Mouse (Mus musculus): ENCODE measurements around the gene Rnf26.
A peak's percentile ranks its signal among the peaks of the same experiment; 100 is the strongest.
"Not testable (repeated sequence)": the region's sequence is repeated elsewhere in the genome, so short reads cannot be mapped to it uniquely, and the experiment has no call there.

Gene Rnf26

GRCm38 (mm10) chr9:44125026-44125425, 11.7 kb upstream of the Rnf26 start:
- DNase-seq = no peak

DNA sequence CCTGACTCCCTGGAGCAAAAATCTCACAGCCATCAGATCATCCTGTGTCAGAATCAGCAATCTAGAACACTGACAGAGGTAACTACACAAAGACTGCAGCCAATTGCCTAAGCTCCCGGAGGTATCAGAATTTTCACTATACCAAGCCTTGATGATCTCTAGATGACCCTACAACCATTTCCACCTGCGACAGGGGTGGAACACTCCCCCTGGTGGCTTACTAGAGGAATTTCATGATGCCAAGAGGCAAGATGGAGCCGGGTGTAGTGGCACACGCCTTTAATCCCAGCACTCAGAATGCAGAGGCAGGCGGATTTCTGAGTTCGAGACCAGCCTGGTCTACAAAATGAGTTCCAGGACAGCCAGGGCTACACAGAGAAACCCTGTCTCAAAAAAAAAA, 11.0 kb upstream of the Rnf26 start:
- DNase-seq = no peak

DNA sequence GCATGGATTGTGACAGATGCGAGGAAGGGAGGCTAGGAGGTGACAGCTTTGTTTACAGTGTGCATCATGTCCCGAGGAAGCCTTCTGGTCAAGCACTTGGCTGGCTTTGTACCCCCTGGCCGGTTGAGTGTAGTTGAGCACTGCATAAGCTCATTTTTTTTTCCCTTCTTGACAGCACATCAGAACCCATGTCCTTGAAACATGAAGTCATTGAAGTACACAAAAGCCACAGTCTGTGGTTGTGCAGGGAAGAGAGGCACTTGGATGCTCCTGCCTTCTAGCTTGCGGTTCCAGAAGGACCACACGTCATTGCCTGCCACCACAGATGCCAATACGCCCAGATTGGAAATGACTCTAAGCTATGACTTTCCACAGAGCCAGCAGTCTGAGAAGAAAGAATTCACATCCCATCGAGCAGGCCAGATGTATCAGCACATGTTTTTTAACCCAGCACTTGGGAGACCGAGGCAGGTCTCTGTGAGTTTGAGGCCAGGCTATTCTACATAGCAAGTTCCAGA, 6.7 kb upstream of the Rnf26 start:
- DNase-seq = no peak

- DNase-seq = peak in 1 of 2 experiments; percentile 41
These were observed 5.7 kb upstream of the Rnf26 start for GRCm38 (mm10) chr9:44119011-44119410.

GRCm38 (mm10) chr9:44116182-44116581, 2.9 kb upstream of the Rnf26 start:
- no peak for DNase-seq

GRCm38 (mm10) chr9:44115599-44115998, 2.3 kb upstream of the Rnf26 start:
- DNase-seq = no peak

DNA sequence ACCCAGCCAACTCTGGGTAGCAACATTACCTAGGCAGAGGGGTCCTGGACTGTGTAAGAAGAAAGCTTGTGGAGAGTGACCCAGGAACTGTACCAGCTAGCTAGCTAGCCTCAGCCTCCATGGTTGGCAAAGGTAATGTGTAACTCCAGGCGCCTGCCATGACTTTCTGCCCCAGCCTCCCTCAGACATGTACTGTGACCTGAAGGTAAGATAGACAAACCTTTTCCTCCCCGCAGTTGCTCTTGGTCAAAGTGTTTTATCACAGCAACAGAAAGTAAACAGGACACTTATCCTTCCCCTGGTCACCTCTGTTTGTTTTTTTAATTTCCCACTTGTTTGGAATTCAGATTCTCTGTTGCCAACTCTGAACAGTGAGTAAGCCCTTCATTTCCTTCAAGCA, 1.1 kb upstream of the Rnf26 start:
- no peak for DNase-seq

DNA sequence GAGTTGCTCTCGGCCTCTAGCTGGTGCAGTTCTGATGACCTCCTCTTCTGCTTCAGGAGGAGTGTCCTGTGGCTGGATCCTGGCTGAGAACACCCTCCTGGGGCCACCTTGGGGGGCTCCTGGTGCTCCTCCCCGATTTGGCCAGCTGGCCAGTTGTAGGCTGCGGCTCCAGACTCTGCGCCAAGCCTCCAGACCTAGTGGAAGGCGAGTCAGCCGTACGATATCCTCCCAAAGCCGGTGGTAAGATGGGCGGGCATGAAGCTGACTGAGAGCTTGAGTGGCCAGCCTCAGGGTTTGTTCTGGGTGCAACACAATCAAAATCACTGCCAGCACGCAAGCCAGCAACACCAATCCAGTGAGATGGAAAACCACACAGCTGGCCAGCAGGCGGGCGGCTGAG, 1.4 kb downstream of the Rnf26 start:
- DNase-seq = not testable (repeated sequence)

- peak; percentile 79 to 88 for DNase-seq
These were observed 3.8 kb downstream of the Rnf26 start for GRCm38 (mm10) chr9:44109360-44110095.

DNA sequence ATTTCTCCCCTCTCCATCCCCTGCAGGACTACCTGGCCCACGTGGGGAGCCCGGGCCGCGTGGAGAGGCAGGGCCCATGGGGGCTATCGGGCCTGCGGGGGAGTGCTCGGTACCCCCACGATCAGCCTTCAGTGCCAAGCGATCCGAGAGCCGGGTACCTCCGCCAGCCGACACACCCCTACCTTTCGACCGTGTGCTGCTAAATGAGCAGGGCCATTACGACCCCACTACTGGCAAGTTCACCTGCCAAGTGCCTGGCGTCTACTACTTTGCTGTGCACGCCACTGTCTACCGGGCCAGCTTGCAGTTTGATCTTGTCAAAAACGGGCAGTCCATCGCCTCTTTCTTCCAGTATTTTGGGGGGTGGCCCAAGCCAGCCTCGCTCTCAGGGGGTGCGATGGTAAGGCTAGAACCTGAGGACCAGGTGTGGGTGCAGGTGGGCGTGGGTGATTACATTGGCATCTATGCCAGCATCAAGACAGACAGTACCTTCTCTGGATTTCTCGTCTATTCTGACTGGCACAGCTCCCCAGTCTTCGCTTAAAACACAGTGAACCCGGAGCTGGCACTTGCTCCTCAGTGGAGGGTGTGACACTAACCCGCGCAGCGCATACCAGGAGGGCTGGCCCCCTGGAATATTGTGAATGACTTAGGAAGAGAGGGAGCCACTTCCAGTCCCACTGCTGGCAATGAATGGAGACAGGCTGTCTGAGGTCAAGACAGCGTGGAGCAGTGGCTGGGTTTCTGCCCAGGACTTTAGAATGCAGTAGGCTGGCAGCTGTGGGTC, 4.9 kb downstream of the Rnf26 start:
- DNase-seq = no peak

DNA sequence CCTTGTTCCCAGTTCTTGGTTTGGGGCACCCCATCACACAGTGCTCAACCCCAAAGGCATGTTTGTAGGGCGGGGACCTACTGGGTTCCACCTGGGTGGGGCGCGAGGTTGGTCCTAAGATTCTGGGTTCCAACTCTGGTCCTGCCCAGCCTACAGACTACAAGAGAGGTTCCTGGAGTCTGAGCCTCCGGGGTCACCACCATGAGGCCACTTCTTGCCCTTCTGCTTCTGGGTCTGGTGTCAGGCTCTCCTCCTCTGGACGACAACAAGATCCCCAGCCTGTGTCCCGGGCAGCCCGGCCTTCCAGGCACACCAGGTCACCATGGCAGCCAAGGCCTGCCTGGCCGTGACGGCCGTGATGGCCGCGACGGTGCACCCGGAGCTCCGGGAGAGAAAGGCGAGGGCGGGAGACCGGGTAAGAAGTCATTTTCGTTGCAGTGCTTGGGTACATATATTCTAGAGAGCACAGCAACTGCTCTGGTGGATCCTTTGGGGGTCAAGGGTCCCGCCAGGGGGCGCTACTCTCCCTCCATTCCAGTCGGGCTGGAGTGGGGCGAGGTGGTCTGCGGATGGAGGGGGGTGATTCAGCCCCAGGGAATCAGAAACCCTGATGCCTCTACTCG, 5.6 kb downstream of the Rnf26 start:
- DNase-seq = peak in 1 of 2 experiments; percentile 63

DNA sequence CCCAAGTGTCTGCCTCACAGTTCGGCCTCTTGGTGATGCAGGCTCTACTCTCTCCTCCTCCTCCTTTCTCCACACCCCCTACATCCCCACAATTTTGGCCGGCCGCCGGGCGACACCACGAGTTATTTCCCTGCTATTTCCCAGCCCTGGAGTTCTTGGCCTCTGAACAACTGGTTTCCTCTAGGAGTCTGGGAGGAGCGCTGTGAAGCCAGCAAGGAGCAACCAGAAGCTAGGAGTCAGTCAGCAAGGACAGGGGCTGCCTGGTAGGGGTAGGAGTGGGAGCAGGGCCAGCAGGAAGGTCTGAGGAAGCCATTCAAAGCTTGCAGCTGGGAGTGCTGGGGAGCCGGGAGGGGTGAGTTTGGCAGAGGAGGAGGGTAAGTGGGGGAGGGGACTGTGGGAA, 6.2 kb downstream of the Rnf26 start, which contains the start of gene C1qtnf5:
C1qtnf5 (plus strand) TSS at position 136 of the 400 bp plus-strand sequence.
- peak in 1 of 2 experiments; percentile 55 for DNase-seq

DNA sequence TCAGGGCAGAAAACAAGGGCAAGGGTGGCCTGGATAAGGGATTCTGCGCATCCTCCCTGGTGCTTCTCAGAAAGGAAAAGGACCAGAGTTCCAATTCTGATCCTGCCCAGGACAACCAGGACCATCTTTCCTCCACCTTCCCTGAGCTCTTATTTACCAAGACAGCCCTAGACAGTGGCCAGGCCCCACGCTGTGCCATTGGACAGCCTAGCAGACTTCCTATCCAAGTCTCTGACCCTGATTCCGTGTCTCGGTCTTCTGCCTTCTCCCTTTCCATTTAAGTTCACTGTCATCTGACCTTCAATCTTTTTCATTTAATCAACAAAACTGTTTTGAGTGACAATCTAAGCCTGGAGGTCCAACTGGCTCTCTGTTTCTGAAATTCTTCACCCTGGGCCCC, 6.7 kb downstream of the Rnf26 start:
- peak; percentile 51 to 55 for DNase-seq

DNA sequence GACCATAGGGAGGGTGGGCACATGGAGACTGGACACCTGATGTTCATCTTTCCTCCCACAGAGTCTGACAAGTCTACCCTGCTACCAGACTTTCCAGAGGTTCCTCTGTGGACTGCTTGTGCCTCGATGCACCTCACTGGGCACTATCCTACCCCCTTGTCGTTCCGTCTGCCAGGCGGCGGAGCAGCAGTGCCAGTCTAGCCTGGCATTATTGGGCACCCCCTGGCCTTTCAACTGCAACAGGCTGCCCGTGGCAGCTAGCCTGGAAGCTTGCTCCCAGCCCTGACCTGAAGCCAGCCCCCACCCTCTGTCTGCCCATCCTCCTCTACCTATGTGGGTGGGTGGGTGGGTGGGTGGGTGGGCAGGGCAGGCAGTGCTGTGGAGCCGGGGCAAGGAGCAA, 7.1 kb downstream of the Rnf26 start:
- DNase-seq = no peak

- DNase-seq = no peak
These were observed 7.5 kb downstream of the Rnf26 start for GRCm38 (mm10) chr9:44105781-44106180.

- DNase-seq = no peak
These were observed 8.4 kb downstream of the Rnf26 start for GRCm38 (mm10) chr9:44104881-44105280.

DNA sequence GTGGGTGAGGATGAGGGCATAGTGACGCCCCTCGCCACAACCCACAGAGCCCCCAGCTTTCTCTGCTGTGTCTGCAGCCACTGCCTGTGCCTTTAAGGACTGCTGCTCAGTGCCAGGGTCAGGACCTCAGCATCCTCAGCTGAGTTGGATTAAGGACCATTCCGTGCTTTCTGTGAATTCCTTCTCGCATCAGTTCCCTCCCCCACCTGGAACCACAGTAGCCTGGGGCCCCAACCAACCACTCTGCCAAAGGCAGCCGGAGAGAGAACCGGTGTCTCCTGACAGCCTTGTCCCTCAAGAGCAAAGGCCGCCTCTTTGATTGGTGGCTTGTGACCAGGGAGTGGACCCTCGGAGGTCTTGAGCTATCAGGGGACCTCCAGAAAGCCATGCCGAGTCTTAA, 11.8 kb downstream of the Rnf26 start, which contains the start of gene Mfrp:
Mfrp (plus strand) TSS at position 240 of the 400 bp plus-strand sequence.
- no peak for DNase-seq

DNA sequence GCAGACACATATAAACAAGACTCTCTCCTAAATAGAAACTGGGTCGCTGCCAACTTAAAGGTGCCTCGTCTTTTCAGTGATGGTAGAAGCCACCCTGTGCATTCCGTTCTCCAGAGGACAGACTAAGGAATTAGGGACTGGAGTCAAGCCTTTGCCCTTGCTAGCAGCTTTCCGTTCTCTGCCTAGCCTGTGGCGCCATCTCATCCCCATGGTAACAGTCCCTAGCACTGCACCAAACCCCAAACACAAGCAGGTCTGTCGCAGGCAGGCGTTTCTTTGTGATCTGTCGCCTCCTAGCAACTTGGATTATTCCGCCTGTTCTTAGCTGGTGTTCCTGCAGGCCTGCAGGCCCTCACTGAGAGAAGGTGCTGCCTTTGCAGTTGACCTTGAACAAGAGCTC, 16.8 kb downstream of the Rnf26 start:
- DNase-seq = no peak

GRCm38 (mm10) chr9:44095781-44096180, 17.5 kb downstream of the Rnf26 start:
- no peak for DNase-seq

GRCm38 (mm10) chr9:44094737-44095136, 18.6 kb downstream of the Rnf26 start:
- no peak for DNase-seq

DNA sequence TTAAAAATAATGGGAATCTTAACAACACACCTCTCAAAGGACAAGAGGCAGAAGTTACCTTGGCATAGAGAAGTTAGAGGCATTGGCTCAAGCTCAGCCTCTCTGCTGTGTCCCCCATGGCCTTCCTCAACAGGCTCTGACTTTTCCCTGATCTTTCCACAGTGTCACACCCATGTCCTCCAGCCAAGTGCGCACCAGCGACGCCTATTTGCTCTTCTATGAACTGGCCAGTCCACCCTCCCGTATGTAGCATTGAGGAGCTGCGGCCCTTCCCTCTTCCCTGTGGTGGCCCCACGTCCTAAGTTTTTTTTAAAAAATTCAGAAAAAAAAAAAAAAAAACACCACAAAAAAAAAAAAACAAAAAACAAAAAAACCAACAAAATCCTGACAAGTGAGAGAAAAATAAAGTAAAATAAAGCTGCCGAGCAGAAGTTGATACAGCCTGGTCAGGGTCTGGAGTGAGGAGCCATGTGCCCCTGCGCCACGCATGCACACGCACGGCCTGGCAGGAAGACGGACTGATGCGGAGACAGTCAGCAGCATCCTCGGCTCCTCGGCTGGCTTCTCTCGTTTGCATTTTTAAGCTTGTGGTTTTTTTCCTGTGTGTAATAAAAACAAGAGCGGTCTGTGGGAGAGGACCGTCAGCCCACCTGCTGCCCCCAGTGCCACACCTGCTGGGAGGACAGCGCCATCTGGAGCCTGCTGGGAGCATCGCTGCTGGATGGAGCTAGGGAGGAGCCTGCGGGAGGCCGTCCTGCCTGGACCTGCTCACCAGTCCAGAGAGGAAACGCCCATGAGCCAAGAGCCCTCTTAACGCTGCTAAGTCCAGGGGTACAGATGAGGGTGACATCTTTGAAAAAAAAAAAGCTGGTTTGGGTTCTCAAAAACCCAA, 19.5 kb downstream of the Rnf26 start:
- peak; percentile 88 for DNase-seq

Measured in cerebellum, postnatal 36 days (tissue).